Mouse (Mus musculus) T-cell, adult 2 months (primary cell): Measurements from ENCODE around the gene Gnat3.

Experiments used
- DNase-seq: peaks from one replicate; pipeline ENCODE4 v3.0.0; 2022; ENCODE audit warnings: low spot score

Gnat3 gene

GRCm38 (mm10) chr5:18006157-18006556 lies 43.8 kb downstream of the Gnat3 start:
- no peak for DNase-seq

GRCm38 (mm10) chr5:18007067-18007466 lies 44.7 kb downstream of the Gnat3 start:
- DNase-seq, result no peak

- DNase-seq, result no peak
Observed at GRCm38 (mm10) chr5:18010301-18010700, 48.0 kb downstream of the Gnat3 start.

GRCm38 (mm10) chr5:18013196-18013595 lies 50.8 kb downstream of the Gnat3 start:
- no peak for DNase-seq

GRCm38 (mm10) chr5:18014209-18014829 lies 52.0 kb downstream of the Gnat3 start:
- DNase-seq, result no peak

GRCm38 (mm10) chr5:18023347-18023746 lies 61.0 kb downstream of the Gnat3 start:
- no peak for DNase-seq

GRCm38 (mm10) chr5:18027531-18027930 lies 65.2 kb downstream of the Gnat3 start:
- no peak for DNase-seq

- DNase-seq, result no peak
Observed at GRCm38 (mm10) chr5:18035848-18036638, 73.7 kb downstream of the Gnat3 start.

GRCm38 (mm10) chr5:18043022-18043421 lies 80.7 kb downstream of the Gnat3 start:
- DNase-seq, result no peak

- no peak for DNase-seq
Observed at GRCm38 (mm10) chr5:18048841-18049240, 86.5 kb downstream of the Gnat3 start.

- DNase-seq, result no peak
Observed at GRCm38 (mm10) chr5:18055323-18055722, 93.0 kb downstream of the Gnat3 start.
